ENCODE assay signal across 9 mouse cellular contexts in the genomic region with DNA sequence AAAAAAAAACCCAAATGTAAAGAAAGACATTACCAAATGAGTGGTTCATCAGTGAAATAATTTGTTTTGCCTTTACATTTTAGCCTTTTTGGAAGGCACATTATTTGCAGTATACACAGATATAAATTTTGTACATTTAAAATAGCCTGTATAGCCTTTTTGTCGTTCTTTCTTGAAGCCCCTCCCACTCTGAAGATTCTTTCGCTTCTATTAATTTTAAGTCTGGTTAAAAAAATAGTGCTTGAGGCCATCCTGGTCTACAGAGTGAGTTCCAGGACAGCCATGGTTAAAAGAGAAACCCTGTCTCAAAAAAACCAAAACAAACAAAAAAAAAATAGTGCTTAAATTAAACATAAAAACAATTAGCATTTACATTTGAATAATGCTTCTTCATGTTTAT. TPM values are rescaled to one million over a fixed set of nuclear protein-coding genes. Genes with fewer than 3 reads are reported as not detected.
A peak's percentile ranks its signal among the peaks of the same experiment; 100 is the strongest.
DNase-seq lines count a peak whose midpoint lies in the region; ATAC-seq and TF ChIP-seq lines count a peak whose summit lies in the region.
"Had no signal": no experiment of that assay in that cellular context is flagged by ENCODE, and none has a peak within 500 bp of the region (broad histone marks: within the 10 kb centered on the region; RNA-seq: fewer than 3 reads in every experiment).

No protein-coding gene starts in this region.

- H3K9me3 ChIP-seq in heart, embryonic 12.5 days (replicated peaks) = no peaks in the 10 kb centered on the region
- H3K9me3 ChIP-seq in forebrain, embryonic 13.5 days (replicated peaks) = no peaks in the 10 kb centered on the region
- no peaks in the 10 kb centered on the region for H3K9me3 ChIP-seq in liver, embryonic 15.5 days (replicated peaks)

- no peak overlapping the region for H3ac ChIP-seq in C2C12 (ENCODE audit: control insufficient read depth, insufficient read length, low read depth)

- H3K79me3 ChIP-seq in C2C12 (ENCODE audit: low read depth) = no peaks in the 10 kb centered on the region

- WGBS in heart, embryonic 12.5 days = 28% methylated on average over 2 of the region's 2 CpGs
- WGBS in forebrain, embryonic 13.5 days = 18% methylated on average over 2 of the region's 2 CpGs
- 9% methylated on average over 2 of the region's 2 CpGs for WGBS in liver, embryonic 15.5 days (ENCODE audit: insufficient replicate concordance)

- H3K27me3 ChIP-seq in heart, embryonic 12.5 days (replicated peaks) = no peaks in the 10 kb centered on the region
- H3K27me3 ChIP-seq in C2C12 (ENCODE audit: control insufficient read depth, insufficient read depth, insufficient read length) = no peaks in the 10 kb centered on the region
- no peaks in the 10 kb centered on the region for H3K27me3 ChIP-seq in forebrain, embryonic 13.5 days
- no peaks in the 10 kb centered on the region for H3K27me3 ChIP-seq in liver, embryonic 15.5 days

- no peak for DNase-seq in heart, adult 18-20 months
- no peak for DNase-seq in cerebellum, adult 11 months
- DNase-seq in layer of hippocampus, adult 9-10 months (ENCODE audit: low spot score) = no peak
- DNase-seq: retina, postnatal 1 day had no signal

- no peak overlapping the region for H3K4me2 ChIP-seq in heart, embryonic 12.5 days
- peak overlapping the region; percentile 64 for H3K4me2 ChIP-seq in forebrain, embryonic 13.5 days
- peak overlapping the region; percentile 77 for H3K4me2 ChIP-seq in liver, embryonic 15.5 days

- no peaks in the 10 kb centered on the region for H3K79me2 ChIP-seq in C2C12 (ENCODE audit: control insufficient read depth, insufficient read depth)

- no peak for TF ChIP-seq CTCF in C2C12 (IDR thresholded peaks at IDR 0.05; ENCODE audit: control insufficient read depth, insufficient read depth, insufficient read length)

- H3K27ac ChIP-seq in heart, embryonic 12.5 days (ENCODE audit: poor library complexity, severe bottlenecking) = no peak overlapping the region
- H3K27ac ChIP-seq in forebrain, embryonic 13.5 days = no peak overlapping the region; the same call in 1 of the 2 replicates
- H3K27ac ChIP-seq in liver, embryonic 15.5 days (replicated peaks) = peak overlapping the region; percentile 96

- peak overlapping the region; percentile 78; the same call in 1 of the 2 replicates for H3K4me3 ChIP-seq in heart, embryonic 12.5 days
- H3K4me3 ChIP-seq in C2C12 (ENCODE audit: insufficient read depth, poor library complexity, severe bottlenecking) = peak overlapping the region; percentile 43
- peak overlapping the region; percentile 72 for H3K4me3 ChIP-seq in forebrain, embryonic 13.5 days
- peak overlapping the region; percentile 76 for H3K4me3 ChIP-seq in liver, embryonic 15.5 days (replicated peaks)

- H3K4me1 ChIP-seq in heart, embryonic 12.5 days (replicated peaks) = peaks cover 32% of the 10 kb centered on the region
- H3K4me1 ChIP-seq in forebrain, embryonic 13.5 days = peaks cover 20% of the 10 kb centered on the region
- peaks cover 56% of the 10 kb centered on the region for H3K4me1 ChIP-seq in liver, embryonic 15.5 days (replicated peaks)

- H3K36me3 ChIP-seq in heart, embryonic 12.5 days = no peaks in the 10 kb centered on the region
- H3K36me3 ChIP-seq in C2C12 (ENCODE audit: control insufficient read depth, insufficient read depth) = no peaks in the 10 kb centered on the region
- no peaks in the 10 kb centered on the region for H3K36me3 ChIP-seq in forebrain, embryonic 13.5 days (ENCODE audit: poor library complexity, severe bottlenecking)
- no peaks in the 10 kb centered on the region for H3K36me3 ChIP-seq in liver, embryonic 15.5 days (replicated peaks)

- ATAC-seq in heart, embryonic 12.5 days (ENCODE audit: insufficient number of reproducible peaks, low FRiP score) = no peak
- ATAC-seq in forebrain, embryonic 13.5 days = no peak
- no peak for ATAC-seq in liver, embryonic 15.5 days (ENCODE audit: insufficient read depth)
- no peak for ATAC-seq in inflammation-experienced regulatory T-cells, adult 6 months

- no peak overlapping the region for H3K9ac ChIP-seq in heart, embryonic 12.5 days
- peak overlapping the region; percentile 79; the same call in 1 of the 2 replicates for H3K9ac ChIP-seq in forebrain, embryonic 13.5 days
- H3K9ac ChIP-seq in liver, embryonic 15.5 days = no peak overlapping the region; the same call in 1 of the 2 replicates

TF ChIP-seq in C2C12, 6 proteins besides CTCF, POLR2A, EP300 and RAD21:
- no peak for TF ChIP-seq CEBPB (IDR thresholded peaks at IDR 0.05; ENCODE audit: low read depth)
- no peak for TF ChIP-seq FOSL1 (IDR thresholded peaks at IDR 0.05; ENCODE audit: insufficient read depth, low read length, poor library complexity, severe bottlenecking)
- no peak for TF ChIP-seq MAX (IDR thresholded peaks at IDR 0.05)
- TF ChIP-seq USF1 (IDR thresholded peaks at IDR 0.05; ENCODE audit: low read depth) = no peak
- TF ChIP-seq MYOD1 (IDR thresholded peaks at IDR 0.05; ENCODE audit: control insufficient read depth, insufficient read length, low read depth) = no peak
- TF ChIP-seq MYOG (IDR thresholded peaks at IDR 0.05; ENCODE audit: control insufficient read depth, extremely low read depth, insufficient read length) = no peak

RNA-seq across cellular contexts. Expression of gene Cct8l1, which starts 14.8 kb away (rescaled TPM):
- 0.14 TPM in 1 of 2 replicates, not detected in the other for polyA plus RNA-seq in heart, embryonic 12.5 days (2016; fragmentation: Nextera tagmentation; extraction: Ambion mirVana)
- under 1 TPM in 1 of 2 experiments, not detected in 1; 0.13 TPM for total RNA-seq in heart, adult 18-20 months (2021)
- polyA plus RNA-seq in C2C12 (2012; fragmentation: generic; extraction: Trizol) = not detected
- not detected in 2 replicates for polyA plus RNA-seq in forebrain, embryonic 13.5 days (2015; fragmentation: Nextera tagmentation; extraction: Ambion mirVana)
- 0.06 TPM in 1 of 2 replicates, not detected in the other for polyA plus RNA-seq in liver, embryonic 15.5 days (2015; fragmentation: Nextera tagmentation; extraction: Ambion mirVana)
- under 1 TPM in 1 of 3 experiments, not detected in 2; 0.23 TPM for polyA plus RNA-seq in inflammation-experienced regulatory T-cells, adult 6 months (2017; shearing (Covaris generic))

RNA-seq across cellular contexts. Expression of gene Kmt2c, which starts 32.0 kb away (rescaled TPM):
- polyA plus RNA-seq in heart, embryonic 12.5 days (2016; fragmentation: Nextera tagmentation; extraction: Ambion mirVana) = 12.3 and 13.7 TPM in 2 replicates
- 10 to 100 TPM; 41.8 to 45.0 TPM for total RNA-seq in heart, adult 18-20 months (2021)
- 2.6 TPM for polyA plus RNA-seq in C2C12 (2012; fragmentation: generic; extraction: Trizol)
- polyA plus RNA-seq in forebrain, embryonic 13.5 days (2015; fragmentation: Nextera tagmentation; extraction: Ambion mirVana) = 24.1 and 25.0 TPM in 2 replicates
- 5.8 and 7.4 TPM in 2 replicates for polyA plus RNA-seq in liver, embryonic 15.5 days (2015; fragmentation: Nextera tagmentation; extraction: Ambion mirVana)
- 10 to 100 TPM; 16.8 to 34.9 (median 34.9) TPM for polyA plus RNA-seq in inflammation-experienced regulatory T-cells, adult 6 months (2017; shearing (Covaris generic))
